9 mouse cellular contexts compared by ENCODE assay signal in the genomic region with DNA sequence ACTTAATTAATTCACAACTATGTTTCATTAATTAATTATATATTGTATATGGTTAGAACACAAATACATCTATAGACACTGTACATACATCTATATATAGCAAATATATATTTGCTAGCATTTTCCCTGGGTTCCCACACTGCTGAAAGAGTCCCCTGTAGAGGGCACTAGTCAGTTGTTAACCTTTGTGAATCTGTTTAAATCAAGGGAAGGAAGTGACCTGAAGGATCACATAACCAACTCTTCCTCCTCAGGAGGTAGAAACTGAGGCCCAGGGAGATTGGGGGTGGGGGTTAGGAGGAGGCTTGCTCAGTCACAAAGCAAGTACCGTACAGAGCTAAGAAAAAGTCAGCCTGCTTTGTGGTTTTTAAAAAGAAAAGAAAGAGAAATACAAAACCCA.
DNase-seq lines count a peak whose midpoint lies in the region; ATAC-seq and TF ChIP-seq lines count a peak whose summit lies in the region.
"Had no signal": no experiment of that assay in that cellular context is flagged by ENCODE, and none has a peak within 500 bp of the region (broad histone marks: within the 10 kb centered on the region; RNA-seq: fewer than 3 reads in every experiment).

No protein-coding gene starts in this region.

- H3K4me2 ChIP-seq in liver, embryonic 14.5 days (ENCODE audit: low read depth): no peak overlapping the region
- H3K4me2 ChIP-seq in stomach, embryonic 14.5 days (replicated peaks; ENCODE audit: low read depth, low read length): no peak overlapping the region
- H3K4me2 ChIP-seq: lung, embryonic 15.5 days had no signal

- TF ChIP-seq EP300 in liver, embryonic 14.5 days (IDR thresholded peaks at IDR 0.05; ENCODE audit: low read depth): peak; percentile 51

- peaks cover 4% of the 10 kb centered on the region for H3K27me3 ChIP-seq in liver, embryonic 14.5 days (ENCODE audit: control insufficient read depth, insufficient read depth, low read length)
- H3K27me3 ChIP-seq in stomach, embryonic 14.5 days (ENCODE audit: control insufficient read depth, insufficient read depth, low read length): no peaks in the 10 kb centered on the region
- H3K27me3 ChIP-seq: lung, embryonic 15.5 days had no signal

- H3K4me1 ChIP-seq in liver, embryonic 14.5 days (replicated peaks; ENCODE audit: control insufficient read depth in 2 of 2, insufficient read depth in 2 of 2, low read length in 1 of 2): peaks cover 3 to 7% of the 10 kb centered on the region in 2 experiments; a peak in 3 of 4 replicates
- H3K4me1 ChIP-seq in stomach, embryonic 14.5 days (ENCODE audit: control insufficient read depth, insufficient read depth, low read length): no peaks in the 10 kb centered on the region
- H3K4me1 ChIP-seq: lung, embryonic 15.5 days had no signal

- no peaks in the 10 kb centered on the region for H3K36me3 ChIP-seq in liver, embryonic 14.5 days (replicated peaks; ENCODE audit: control insufficient read depth, insufficient read depth, low read depth)
- H3K36me3 ChIP-seq in stomach, embryonic 14.5 days (ENCODE audit: control insufficient read depth, insufficient read depth, low read length): no peaks in the 10 kb centered on the region
- H3K36me3 ChIP-seq: lung, embryonic 15.5 days had no signal

- no peaks in the 10 kb centered on the region for H3K9me3 ChIP-seq in liver, embryonic 14.5 days (ENCODE audit: control insufficient read depth, low read length)
- H3K9me3 ChIP-seq in stomach, embryonic 14.5 days (ENCODE audit: control insufficient read depth, low read depth, low read length): no peaks in the 10 kb centered on the region
- H3K9me3 ChIP-seq: lung, embryonic 15.5 days had no signal

- WGBS in liver, embryonic 14.5 days (ENCODE audit: insufficient replicate concordance): 19% methylated on average over 1 of the region's 1 CpGs
- 55% methylated on average over 1 of the region's 1 CpGs for WGBS in stomach, embryonic 14.5 days

- no peak overlapping the region for H3K27ac ChIP-seq in left cerebral cortex, adult 2 months
- no peak overlapping the region for H3K27ac ChIP-seq in liver, embryonic 14.5 days
- no peak overlapping the region for H3K27ac ChIP-seq in stomach, embryonic 14.5 days (ENCODE audit: low read length)
- H3K27ac ChIP-seq: lung, embryonic 15.5 days had no signal

- no peak overlapping the region for H3K9ac ChIP-seq in liver, embryonic 14.5 days (replicated peaks)
- no peak overlapping the region for H3K9ac ChIP-seq in stomach, embryonic 14.5 days (replicated peaks; ENCODE audit: low read depth, low read length)
- H3K9ac ChIP-seq: lung, embryonic 15.5 days had no signal

- ATAC-seq in liver, embryonic 14.5 days (ENCODE audit: insufficient read depth): peak; percentile 53; the same call in 1 of the 2 replicates
- ATAC-seq in stomach, embryonic 14.5 days (ENCODE audit: insufficient number of reproducible peaks, insufficient read depth, low FRiP score, low read depth): peak; percentile 33; the same call in 1 of the 2 replicates

- H3K4me3 ChIP-seq in left cerebral cortex, adult 2 months: no peak overlapping the region
- H3K4me3 ChIP-seq in liver, embryonic 14.5 days (ENCODE audit: insufficient read depth in 1 of 2, low read depth in 2 of 2, low read length in 2 of 2): no peak overlapping the region
- no peak overlapping the region for H3K4me3 ChIP-seq in stomach, embryonic 14.5 days (ENCODE audit: low read depth, low read length)
- H3K4me3 ChIP-seq: lung, embryonic 15.5 days had no signal

- intact Hi-C loops in left cerebral cortex, adult 2 months (cut with DNase I): loop anchor here (5.0 kb wide), 3 partner anchors 32 to 618 kb away; no protein-coding TSS in a partner anchor
- intact Hi-C loops in left cerebral cortex, postnatal 25 days (cut with DNase I): loop anchor here (5.0 kb wide), 1 partner anchor 273 kb away; no protein-coding TSS in a partner anchor

- peak; percentile 28 for DNase-seq in adrenal gland, adult 2 months
- no peak for DNase-seq in adrenal gland, postnatal 25 days
- no peak for DNase-seq in left cerebral cortex, adult 2 months (ENCODE audit: extremely low spot score in 1 of 2, low spot score in 2 of 2)
- no peak for DNase-seq in left cerebral cortex, postnatal 25 days (ENCODE audit: low spot score in 2 of 2)
- DNase-seq in embryo, embryonic 9.5 days (ENCODE audit: extremely low spot score): peak; percentile 32
- DNase-seq in liver, embryonic 14.5 days (ENCODE audit: low read depth in 3 of 3, low spot score in 3 of 3): peak; percentile 24 to 54 (median 37)
- DNase-seq in left cerebral cortex, adult 11 months (ENCODE audit: low spot score): no peak

- peak; percentile 68 for TF ChIP-seq CTCF in left cerebral cortex, adult 2 months (IDR thresholded peaks at IDR 0.05)
- peak; percentile 69 for TF ChIP-seq CTCF in liver, embryonic 14.5 days (IDR thresholded peaks at IDR 0.05; ENCODE audit: low read depth)

Comparison
In these comparisons a context has a peak if more than half of its experiments do, and no peak if none do; other contexts are left out.
1. DNase-seq: peak in adrenal gland, adult 2 months (single experiment), embryo, embryonic 9.5 days (single experiment) and liver, embryonic 14.5 days (3 of 3); none in adrenal gland, postnatal 25 days (single experiment), left cerebral cortex, adult 2 months (0 of 2), left cerebral cortex, postnatal 25 days (0 of 2) and left cerebral cortex, adult 11 months (single experiment).